In genomic region chr17:35557351-35557750, GRCm38 (mm10) we compare ENCODE assay signal across 20 mouse cellular contexts. TPM values are rescaled to one million over a fixed set of nuclear protein-coding genes. Genes with fewer than 3 reads are reported as not detected.
A peak's percentile ranks its signal among the peaks of the same experiment; 100 is the strongest.
DNase-seq lines count a peak whose midpoint lies in the region; ATAC-seq lines count a peak whose summit lies in the region.
"Had no signal": no experiment of that assay in that cellular context is flagged by ENCODE, and none has a peak within 500 bp of the region (broad histone marks: within the 10 kb centered on the region; RNA-seq: fewer than 3 reads in every experiment).

No protein-coding gene starts in this region.

- no peak overlapping the region for H3K4me3 ChIP-seq in neural tube, embryonic 13.5 days
- H3K4me3 ChIP-seq in neural tube, embryonic 15.5 days (replicated peaks): no peak overlapping the region
- no peak overlapping the region for H3K4me3 ChIP-seq in stomach, embryonic 15.5 days (replicated peaks)
- H3K4me3 ChIP-seq in limb, embryonic 10.5 days: no peak overlapping the region
- H3K4me3 ChIP-seq: embryonic facial prominence, embryonic 10.5 days; heart, embryonic 12.5 days; limb, embryonic 13.5 days; liver, embryonic 15.5 days had no signal

- peak; percentile 15 to 30 for DNase-seq in adrenal gland, postnatal 36 days
- no peak for DNase-seq in adrenal gland, postnatal 4 days (ENCODE audit: low spot score in 2 of 2)
- peak; percentile 53 for DNase-seq in R1 (ENCODE audit: low read depth, low spot score)
- DNase-seq in limb, embryonic 10.5 days (ENCODE audit: low spot score): no peak
- DNase-seq in gastrocnemius, adult 18-20 months (ENCODE audit: low spot score): no peak
- DNase-seq: cerebellum, adult 11-12 months; gastrocnemius, postnatal 36 days had no signal

- H3K27me3 ChIP-seq in neural tube, embryonic 13.5 days: no peaks in the 10 kb centered on the region
- no peaks in the 10 kb centered on the region for H3K27me3 ChIP-seq in neural tube, embryonic 15.5 days (replicated peaks)
- no peaks in the 10 kb centered on the region for H3K27me3 ChIP-seq in stomach, embryonic 15.5 days (replicated peaks)
- no peaks in the 10 kb centered on the region for H3K27me3 ChIP-seq in limb, embryonic 10.5 days (ENCODE audit: low read depth, poor library complexity, severe bottlenecking)
- H3K27me3 ChIP-seq: heart, embryonic 12.5 days; limb, embryonic 13.5 days; liver, embryonic 15.5 days had no signal

- H3K9ac ChIP-seq in neural tube, embryonic 13.5 days: no peak overlapping the region
- H3K9ac ChIP-seq in neural tube, embryonic 15.5 days (replicated peaks): no peak overlapping the region
- no peak overlapping the region for H3K9ac ChIP-seq in stomach, embryonic 15.5 days
- H3K9ac ChIP-seq: heart, embryonic 12.5 days; limb, embryonic 13.5 days; liver, embryonic 15.5 days had no signal

- no peaks in the 10 kb centered on the region for H3K36me3 ChIP-seq in neural tube, embryonic 13.5 days
- no peaks in the 10 kb centered on the region for H3K36me3 ChIP-seq in neural tube, embryonic 15.5 days
- no peaks in the 10 kb centered on the region for H3K36me3 ChIP-seq in stomach, embryonic 15.5 days
- H3K36me3 ChIP-seq in limb, embryonic 10.5 days: no peaks in the 10 kb centered on the region
- H3K36me3 ChIP-seq: embryonic facial prominence, embryonic 10.5 days; heart, embryonic 12.5 days; limb, embryonic 13.5 days; liver, embryonic 15.5 days had no signal

- 75% methylated on average over 9 of the region's 9 CpGs for WGBS in neural tube, embryonic 13.5 days
- WGBS in neural tube, embryonic 15.5 days: 75% methylated on average over 9 of the region's 9 CpGs
- WGBS in stomach, embryonic 15.5 days: 62% methylated on average over 9 of the region's 9 CpGs
- 88% methylated on average over 9 of the region's 9 CpGs for WGBS in limb, embryonic 10.5 days

- ATAC-seq in neural tube, embryonic 13.5 days (ENCODE audit: low read depth): no peak
- no peak for ATAC-seq in neural tube, embryonic 15.5 days (ENCODE audit: low FRiP score)
- ATAC-seq in stomach, embryonic 15.5 days (ENCODE audit: insufficient read depth, low FRiP score, low read depth): no peak

- 0 out of 2 replicates have a peak overlapping the region, but pooled peaks have one; percentile 0 for H3K27ac ChIP-seq in neural tube, embryonic 13.5 days (replicated peaks)
- no peak overlapping the region for H3K27ac ChIP-seq in neural tube, embryonic 15.5 days (replicated peaks)
- peak overlapping the region; percentile 57; the same call in 1 of the 2 replicates for H3K27ac ChIP-seq in stomach, embryonic 15.5 days
- no peak overlapping the region for H3K27ac ChIP-seq in limb, embryonic 10.5 days
- H3K27ac ChIP-seq: embryonic facial prominence, embryonic 10.5 days; limb, embryonic 13.5 days; liver, embryonic 15.5 days had no signal

- H3K4me1 ChIP-seq in neural tube, embryonic 13.5 days (replicated peaks): 0 out of 2 replicates have a peak, but pooled peaks cover 3% of the 10 kb centered on the region
- H3K4me1 ChIP-seq in neural tube, embryonic 15.5 days: no peaks in the 10 kb centered on the region
- no peaks in the 10 kb centered on the region for H3K4me1 ChIP-seq in stomach, embryonic 15.5 days
- no peaks in the 10 kb centered on the region for H3K4me1 ChIP-seq in limb, embryonic 10.5 days
- H3K4me1 ChIP-seq: embryonic facial prominence, embryonic 10.5 days; limb, embryonic 13.5 days; liver, embryonic 15.5 days had no signal

- no peak overlapping the region for H3K4me2 ChIP-seq in neural tube, embryonic 13.5 days
- no peak overlapping the region for H3K4me2 ChIP-seq in neural tube, embryonic 15.5 days
- H3K4me2 ChIP-seq in stomach, embryonic 15.5 days: peak overlapping the region; percentile 19; the same call in 1 of the 2 replicates
- H3K4me2 ChIP-seq: heart, embryonic 12.5 days; limb, embryonic 13.5 days; liver, embryonic 15.5 days had no signal

- H3K9me3 ChIP-seq in neural tube, embryonic 13.5 days: no peaks in the 10 kb centered on the region
- no peaks in the 10 kb centered on the region for H3K9me3 ChIP-seq in neural tube, embryonic 15.5 days (replicated peaks)
- no peaks in the 10 kb centered on the region for H3K9me3 ChIP-seq in stomach, embryonic 15.5 days
- no peaks in the 10 kb centered on the region for H3K9me3 ChIP-seq in limb, embryonic 10.5 days (replicated peaks)
- H3K9me3 ChIP-seq: heart, embryonic 12.5 days; limb, embryonic 13.5 days; liver, embryonic 15.5 days had no signal

RNA-seq across cellular contexts. Expression of gene Cdsn, which starts 5.4 kb away (rescaled TPM):
- 1 to 10 TPM in 1 of 2 experiments, under 1 TPM in 1; 0.56 to 1.4 TPM for total RNA-seq in adrenal gland, postnatal 36 days (2021)
- total RNA-seq in adrenal gland, postnatal 4 days (2021): under 1 TPM; 0.11 to 0.37 TPM
- polyA plus RNA-seq in neural tube, embryonic 13.5 days (2015; fragmentation: Nextera tagmentation; extraction: Ambion mirVana): not detected in 2 replicates
- polyA plus RNA-seq in neural tube, embryonic 15.5 days (2015; fragmentation: Nextera tagmentation; extraction: Ambion mirVana): 0.08 TPM in 1 of 2 replicates, not detected in the other
- 0.31 and 2.1 TPM in 2 replicates for polyA plus RNA-seq in stomach, embryonic 15.5 days (2015; fragmentation: Nextera tagmentation; extraction: Ambion mirVana)
- not detected in 2 replicates for polyA plus RNA-seq in limb, embryonic 10.5 days (2016; fragmentation: Nextera tagmentation; extraction: Ambion mirVana)
- total RNA-seq in gastrocnemius, adult 18-20 months (2021): under 1 TPM; 0.09 to 0.69 TPM
- total RNA-seq: gastrocnemius, postnatal 36 days had no signal
- polyA plus RNA-seq: embryonic facial prominence, embryonic 10.5 days had no signal

RNA-seq across cellular contexts. Expression of gene 2300002M23Rik, which starts 9.9 kb away (rescaled TPM):
- not detected for total RNA-seq in adrenal gland, postnatal 36 days (2021)
- not detected for total RNA-seq in adrenal gland, postnatal 4 days (2021)
- polyA plus RNA-seq in neural tube, embryonic 13.5 days (2015; fragmentation: Nextera tagmentation; extraction: Ambion mirVana): not detected in 2 replicates
- polyA plus RNA-seq in neural tube, embryonic 15.5 days (2015; fragmentation: Nextera tagmentation; extraction: Ambion mirVana): not detected in 2 replicates
- 10.2 and 36.1 TPM in 2 replicates for polyA plus RNA-seq in stomach, embryonic 15.5 days (2015; fragmentation: Nextera tagmentation; extraction: Ambion mirVana)
- not detected in 2 replicates for polyA plus RNA-seq in limb, embryonic 10.5 days (2016; fragmentation: Nextera tagmentation; extraction: Ambion mirVana)
- not detected for total RNA-seq in gastrocnemius, adult 18-20 months (2021)
- total RNA-seq: gastrocnemius, postnatal 36 days; heart, postnatal 4 days; layer of hippocampus, postnatal 14 days had no signal
- polyA plus RNA-seq: brain, embryonic 14.5 days; embryonic facial prominence, embryonic 10.5 days; heart, embryonic 12.5 days; limb, embryonic 13.5 days; liver, embryonic 15.5 days; midbrain, embryonic 14.5 days; neural tube, embryonic 11.5 days; stomach, embryonic 14.5 days had no signal

RNA-seq across cellular contexts. Expression of gene Psors1c2, which starts 24.4 kb away (rescaled TPM):
- not detected for total RNA-seq in adrenal gland, postnatal 36 days (2021)
- under 1 TPM in 1 of 2 experiments, not detected in 1; 0.87 TPM for total RNA-seq in adrenal gland, postnatal 4 days (2021)
- 0.47 and 0.99 TPM in 2 replicates for polyA plus RNA-seq in neural tube, embryonic 13.5 days (2015; fragmentation: Nextera tagmentation; extraction: Ambion mirVana)
- polyA plus RNA-seq in neural tube, embryonic 15.5 days (2015; fragmentation: Nextera tagmentation; extraction: Ambion mirVana): 0.81 and 0.96 TPM in 2 replicates
- 0.74 and 1.0 TPM in 2 replicates for polyA plus RNA-seq in stomach, embryonic 15.5 days (2015; fragmentation: Nextera tagmentation; extraction: Ambion mirVana)
- 1.4 TPM in 2 replicates for polyA plus RNA-seq in limb, embryonic 10.5 days (2016; fragmentation: Nextera tagmentation; extraction: Ambion mirVana)
- total RNA-seq in gastrocnemius, adult 18-20 months (2021): not detected
- total RNA-seq: gastrocnemius, postnatal 36 days; heart, postnatal 4 days had no signal

RNA-seq across cellular contexts. Expression of gene Cchcr1, which starts 40.5 kb away (rescaled TPM):
- total RNA-seq in adrenal gland, postnatal 36 days (2021): 1 to 10 TPM; 7.5 to 9.3 TPM
- 10 to 100 TPM; 20.0 to 23.5 TPM for total RNA-seq in adrenal gland, postnatal 4 days (2021)
- 6.4 and 7.4 TPM in 2 replicates for polyA plus RNA-seq in neural tube, embryonic 13.5 days (2015; fragmentation: Nextera tagmentation; extraction: Ambion mirVana)
- polyA plus RNA-seq in neural tube, embryonic 15.5 days (2015; fragmentation: Nextera tagmentation; extraction: Ambion mirVana): 5.1 and 7.9 TPM in 2 replicates
- polyA plus RNA-seq in stomach, embryonic 15.5 days (2015; fragmentation: Nextera tagmentation; extraction: Ambion mirVana): 19.7 and 20.1 TPM in 2 replicates
- polyA plus RNA-seq in limb, embryonic 10.5 days (2016; fragmentation: Nextera tagmentation; extraction: Ambion mirVana): 24.9 and 25.5 TPM in 2 replicates
- total RNA-seq in gastrocnemius, adult 18-20 months (2021): 1 to 10 TPM; 1.3 to 2.1 TPM

RNA-seq across cellular contexts. Expression of gene Tcf19, which starts 40.7 kb away (rescaled TPM):
- 10 to 100 TPM in 1 of 2 experiments, 1 to 10 TPM in 1; 8.3 to 10.0 TPM for total RNA-seq in adrenal gland, postnatal 36 days (2021)
- total RNA-seq in adrenal gland, postnatal 4 days (2021): 10 to 100 TPM; 31.0 to 34.7 TPM
- 14.4 and 15.6 TPM in 2 replicates for polyA plus RNA-seq in neural tube, embryonic 13.5 days (2015; fragmentation: Nextera tagmentation; extraction: Ambion mirVana)
- polyA plus RNA-seq in neural tube, embryonic 15.5 days (2015; fragmentation: Nextera tagmentation; extraction: Ambion mirVana): 14.4 and 27.5 TPM in 2 replicates
- polyA plus RNA-seq in stomach, embryonic 15.5 days (2015; fragmentation: Nextera tagmentation; extraction: Ambion mirVana): 76.2 and 78.4 TPM in 2 replicates
- 38.8 and 52.0 TPM in 2 replicates for polyA plus RNA-seq in limb, embryonic 10.5 days (2016; fragmentation: Nextera tagmentation; extraction: Ambion mirVana)
- under 1 TPM; 0.66 TPM for total RNA-seq in gastrocnemius, adult 18-20 months (2021)

Comparison
In these comparisons a context has a peak if more than half of its experiments do, and no peak if none do; other contexts are left out.
1. DNase-seq: peak in adrenal gland, postnatal 36 days (2 of 2) and R1 (single experiment); none in adrenal gland, postnatal 4 days (0 of 2), limb, embryonic 10.5 days (single experiment) and gastrocnemius, adult 18-20 months (single experiment).
2. H3K27ac ChIP-seq: peak in neural tube, embryonic 13.5 days (single experiment) and stomach, embryonic 15.5 days (single experiment); none in neural tube, embryonic 15.5 days (single experiment) and limb, embryonic 10.5 days (single experiment).
3. RNA of gene 2300002M23Rik, which starts 9.9 kb away (polyA plus RNA-seq): 10.2 to 36.1 TPM in stomach, embryonic 15.5 days; not detected in neural tube, embryonic 13.5 days, not detected in neural tube, embryonic 15.5 days and not detected in limb, embryonic 10.5 days; every median in the first group is over 10 times any median in the second.